Mouse (Mus musculus) stomach, postnatal 0 days (tissue): ENCODE measurements around the gene 1700001P01Rik.

Experiments
- CTCF ChIP-seq: IDR thresholded peaks from 2 replicates; pipeline ENCODE4 v1.5.1; 2016; ENCODE audit warnings: antibody characterized with exemption, low read depth, mild to moderate bottlenecking, moderate library complexity
- EP300 ChIP-seq: optimal IDR thresholded peaks from 2 replicates; pipeline ENCODE3; 2016; ENCODE audit warnings: antibody characterized with exemption

- TF ChIP-seq CTCF = no peak
- TF ChIP-seq EP300 = no peak
Observed at GRCm38 (mm10) chr11:97789727-97790126, 14.0 kb upstream of the 1700001P01Rik start.
